Mouse (Mus musculus) B cell, adult 62 days (primary cell): ENCODE data around the gene Grb10. TPM values are rescaled to one million over a fixed set of nuclear protein-coding genes. Genes with fewer than 3 reads are reported as not detected.

Source experiments
- total RNA-seq: library from RNA; stranded (reverse); gene quantifications from 4 replicates; pipeline ENCODE4 v1.2.4, GENCODE M21; 2023

Grb10 gene
- total RNA-seq: 0.50 TPM in 1 of 4 replicates, not detected in the others

GRCm38 (mm10) chr11:12038470-12038985 is at the start of gene Grb10:
Gene Grb10 (minus strand): TSS chr11:12038683.

GRCm38 (mm10) chr11:11897645-11898357 is 140.7 kb downstream of the Grb10 start, which contains the start of gene Ddc:
Gene Ddc (minus strand): TSS chr11:11898144.

Other genes starting within 250 kb of the Grb10 start
- 3.1 to 5.2 TPM (median 3.9 TPM) in 4 replicates for gene Fignl1, start 229.7 kb downstream of the Grb10 start, total RNA-seq
- gene Ddc, start 140.5 kb downstream of the Grb10 start, total RNA-seq: 0.39 TPM in 1 of 4 replicates, not detected in the others